Mouse (Mus musculus): ENCODE measurements around the gene Tspan9. TPM values are rescaled to one million over a fixed set of nuclear protein-coding genes. Genes with fewer than 3 reads are reported as not detected.

Gene Tspan9
- total RNA-seq, 2 experiments from 2014 or later: 43.7 to 57.9 TPM

DNA sequence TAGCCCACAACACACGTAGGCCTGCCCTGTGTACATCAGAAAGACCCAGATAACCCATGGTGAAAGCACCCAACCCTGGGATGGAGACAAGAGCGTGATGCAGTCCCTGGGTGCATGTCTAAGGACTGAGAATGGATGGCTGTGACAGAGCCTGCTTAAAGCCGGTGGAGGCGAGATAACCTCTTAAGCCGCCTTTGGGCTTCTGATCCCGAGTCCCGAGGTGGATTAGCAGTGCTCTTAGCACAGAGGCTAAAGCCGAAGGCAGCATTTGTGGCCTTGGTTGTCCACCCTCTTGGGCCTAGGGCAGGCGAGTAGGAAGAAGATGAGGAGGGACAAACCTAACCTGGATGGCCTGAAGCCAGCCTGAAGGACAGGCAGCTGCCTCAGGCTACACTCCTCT is 194.7 kb downstream of the Tspan9 start:
- no peak for DNase-seq (ENCODE audit: low spot score in 2 of 2)

DNA sequence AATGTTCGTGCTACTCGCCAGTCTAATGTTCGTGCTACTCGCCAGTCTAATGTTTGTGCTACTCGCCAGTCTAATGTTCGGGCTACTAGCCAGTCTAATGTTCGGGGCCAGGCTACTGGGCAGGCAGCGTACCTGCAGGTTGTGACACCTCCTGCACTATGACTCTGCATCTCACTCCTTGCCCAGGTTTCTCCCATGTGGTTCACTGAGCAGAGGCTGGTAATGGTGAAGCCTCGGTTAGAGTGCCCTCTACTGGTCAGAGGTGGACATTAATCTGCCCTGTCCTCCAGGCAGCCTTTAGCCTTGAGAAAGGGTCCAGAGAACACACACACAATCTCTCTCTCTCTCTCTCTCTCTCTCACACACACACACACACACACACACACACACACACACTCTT is 197.7 kb downstream of the Tspan9 start:
- DNase-seq (ENCODE audit: low spot score in 2 of 2): peak; percentile 66 to 75

DNA sequence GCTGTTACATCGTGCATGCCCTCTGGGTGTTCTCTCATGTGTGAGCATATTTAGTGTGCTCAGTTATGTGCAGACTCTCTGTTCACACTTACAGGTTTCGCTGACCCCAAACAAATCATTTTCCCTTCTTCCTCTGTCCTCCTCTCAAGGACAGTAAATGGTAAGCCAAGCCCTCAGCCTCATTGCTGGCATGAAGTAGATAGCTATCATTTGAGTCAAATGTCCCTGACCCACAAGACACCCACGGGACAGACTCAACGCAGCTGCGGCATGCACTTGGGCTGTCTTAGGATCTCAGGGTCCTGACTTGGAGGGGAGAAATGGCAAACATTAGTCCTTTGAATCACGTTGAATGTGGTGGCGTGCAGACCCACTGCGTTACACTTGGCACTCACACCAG is 201.0 kb downstream of the Tspan9 start:
- peak in 1 of 2 experiments; percentile 23 for DNase-seq (ENCODE audit: low spot score in 2 of 2)

DNA sequence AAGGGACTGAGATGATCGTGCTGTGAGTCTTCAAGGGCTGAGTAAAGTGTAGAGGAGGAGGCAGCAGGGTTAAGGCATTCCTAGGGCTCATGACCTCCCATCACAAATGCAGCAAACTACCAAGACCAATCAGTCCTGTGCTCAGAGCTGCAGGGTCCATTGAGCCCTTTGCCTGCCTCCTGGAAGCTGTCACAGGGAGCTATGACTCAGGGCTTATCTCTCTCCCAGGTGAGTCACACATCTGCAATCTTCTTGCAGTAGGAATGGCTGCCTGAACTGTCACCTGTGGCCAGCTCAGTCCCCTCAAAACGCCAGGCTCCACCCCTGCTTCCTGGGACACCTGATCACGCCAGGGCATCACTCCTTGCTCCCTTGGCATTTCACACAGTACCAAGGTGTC is 208.3 kb downstream of the Tspan9 start:
- no peak for DNase-seq (ENCODE audit: low spot score in 2 of 2)

DNA sequence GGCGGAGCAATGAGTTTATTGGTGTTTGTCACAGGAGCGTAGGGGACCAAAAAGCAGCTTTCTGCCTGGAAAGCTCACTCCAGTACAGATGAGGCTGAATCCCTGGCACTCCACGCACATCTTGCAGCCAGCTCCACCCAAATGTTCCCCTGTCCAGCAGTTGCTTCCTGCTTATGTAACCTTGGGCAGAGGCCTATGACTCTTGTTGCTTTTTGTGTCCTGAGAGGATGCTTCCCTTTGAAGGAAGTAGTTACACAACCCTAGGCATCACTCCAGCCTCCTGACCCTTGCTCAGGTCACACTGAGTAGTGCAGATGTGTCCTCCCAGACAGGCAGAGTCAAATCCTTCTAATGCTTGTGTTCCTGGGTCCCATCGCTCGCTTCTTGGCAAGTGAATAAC is 209.6 kb downstream of the Tspan9 start:
- DNase-seq (ENCODE audit: low spot score in 2 of 2): no peak

DNA sequence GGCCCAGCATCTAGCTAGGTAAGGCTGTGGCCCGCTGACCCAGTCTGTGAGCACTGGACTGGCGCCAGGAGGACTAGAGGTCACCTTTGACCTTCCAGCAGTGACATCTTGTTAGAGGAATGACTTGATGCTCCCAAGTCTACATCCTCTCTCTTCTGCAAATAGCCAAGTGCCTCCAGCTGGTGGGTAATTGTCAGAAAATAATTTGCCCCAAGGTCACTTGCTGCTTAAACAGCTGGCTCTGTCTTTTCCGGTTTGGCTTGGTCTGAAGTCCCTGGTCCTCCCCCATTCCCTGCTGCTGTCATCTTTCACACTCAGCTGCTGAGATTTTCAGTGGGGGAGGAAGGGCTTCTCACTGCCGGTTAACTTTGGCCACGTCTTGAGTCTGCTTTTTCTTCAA is 210.7 kb downstream of the Tspan9 start:
- DNase-seq (ENCODE audit: low spot score in 2 of 2): no peak

DNA sequence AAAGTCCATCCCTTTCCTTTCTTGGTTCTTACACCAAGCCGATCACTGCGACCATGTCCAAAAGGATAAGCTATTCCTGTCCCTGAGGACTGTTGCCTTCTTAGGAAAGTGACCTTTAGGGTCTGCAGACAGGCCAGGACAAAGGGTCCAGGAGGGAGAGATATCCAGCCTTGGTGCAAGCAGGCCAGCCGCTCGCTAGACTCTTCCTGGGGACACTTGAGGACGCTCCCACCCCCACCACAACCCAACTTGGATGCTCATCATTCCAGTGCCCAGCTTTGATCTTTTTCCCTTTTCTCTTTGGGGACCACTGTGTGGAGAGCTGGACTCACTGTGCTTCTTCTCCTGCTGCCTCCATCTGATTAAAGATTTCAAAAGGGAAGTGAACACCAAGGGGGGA is 214.7 kb downstream of the Tspan9 start:
- no peak for DNase-seq (ENCODE audit: low spot score in 2 of 2)

DNA sequence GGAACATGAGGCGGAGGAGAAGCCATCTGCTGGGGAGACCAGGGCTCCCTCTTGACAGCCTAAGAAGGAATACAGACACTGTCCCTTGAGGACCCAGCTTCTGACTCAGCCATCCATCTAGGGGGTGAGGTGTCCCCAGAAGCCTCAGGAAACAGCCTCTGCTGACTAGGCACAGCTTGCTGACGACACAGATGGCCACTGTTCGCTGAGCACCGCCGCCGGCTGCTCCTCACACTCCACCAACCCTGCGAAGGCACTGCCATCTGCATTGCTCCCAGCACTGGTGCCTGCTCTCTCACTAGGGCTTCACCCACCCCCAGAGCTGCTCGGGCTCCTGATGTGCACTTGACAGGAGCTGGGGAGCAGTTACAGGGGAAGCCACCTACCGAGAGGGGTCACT is 217.5 kb downstream of the Tspan9 start:
- DNase-seq (ENCODE audit: low spot score in 2 of 2): no peak

DNA sequence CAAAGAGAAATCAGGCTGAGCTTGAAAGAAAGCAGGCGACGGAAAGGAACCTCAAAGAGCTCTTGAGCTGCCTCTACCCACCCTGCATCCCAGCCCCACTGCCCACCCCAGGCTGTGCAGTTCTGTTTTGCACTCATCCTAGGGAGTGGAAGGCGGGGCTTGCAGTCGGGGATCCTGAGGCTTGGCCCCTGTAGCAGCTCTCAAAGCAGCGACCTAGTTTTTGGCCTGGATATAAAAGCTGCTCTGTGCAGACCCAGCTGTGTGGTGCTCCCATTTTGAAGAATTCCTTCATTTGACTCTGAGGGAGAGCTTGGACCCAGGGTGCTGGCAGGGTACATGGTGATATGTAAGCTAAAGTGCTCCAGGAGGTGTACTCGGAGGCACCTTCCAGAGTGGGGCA is 218.6 kb downstream of the Tspan9 start:
- DNase-seq (ENCODE audit: low spot score in 2 of 2): no peak

DNA sequence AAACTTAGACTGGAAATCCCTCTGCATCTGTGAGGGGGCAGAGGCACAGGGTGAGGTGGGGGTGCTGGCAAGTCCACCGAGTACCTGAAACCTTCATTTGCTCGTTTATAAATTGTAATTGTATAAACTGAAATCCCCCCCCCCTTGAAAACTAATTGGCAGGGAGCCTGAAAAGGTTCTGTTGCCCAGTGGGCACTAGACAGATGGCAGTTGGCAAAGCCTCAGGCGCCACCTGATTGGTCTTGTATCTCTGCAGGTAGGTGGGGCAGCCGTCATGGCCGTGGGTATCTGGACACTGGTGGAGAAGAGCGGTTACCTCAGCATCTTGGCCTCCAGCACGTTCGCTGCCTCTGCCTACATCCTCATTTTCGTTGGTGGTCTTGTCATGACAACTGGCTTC is 220.1 kb downstream of the Tspan9 start:
- no peak for DNase-seq (ENCODE audit: low spot score in 2 of 2)

DNA sequence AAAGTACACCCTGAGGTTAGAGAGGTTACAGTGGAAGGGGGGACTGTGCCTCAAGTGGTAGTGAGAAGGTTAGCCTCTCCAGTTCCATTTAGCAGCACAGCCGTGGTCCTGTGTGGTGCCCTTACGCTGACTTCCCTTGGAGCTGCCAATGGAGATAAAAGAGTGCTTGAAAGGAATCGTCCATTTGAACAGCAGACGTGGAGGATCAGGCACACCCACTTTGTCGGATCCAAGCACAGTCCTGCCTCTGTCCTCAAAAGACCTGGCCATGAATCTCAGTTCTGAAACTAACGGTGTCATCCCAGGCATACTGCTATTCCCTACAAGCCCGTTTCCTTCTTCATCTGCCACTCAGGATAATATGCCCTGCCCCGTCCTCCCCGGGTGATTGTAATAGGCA is 221.4 kb downstream of the Tspan9 start:
- no peak for DNase-seq (ENCODE audit: low spot score in 2 of 2)

DNA sequence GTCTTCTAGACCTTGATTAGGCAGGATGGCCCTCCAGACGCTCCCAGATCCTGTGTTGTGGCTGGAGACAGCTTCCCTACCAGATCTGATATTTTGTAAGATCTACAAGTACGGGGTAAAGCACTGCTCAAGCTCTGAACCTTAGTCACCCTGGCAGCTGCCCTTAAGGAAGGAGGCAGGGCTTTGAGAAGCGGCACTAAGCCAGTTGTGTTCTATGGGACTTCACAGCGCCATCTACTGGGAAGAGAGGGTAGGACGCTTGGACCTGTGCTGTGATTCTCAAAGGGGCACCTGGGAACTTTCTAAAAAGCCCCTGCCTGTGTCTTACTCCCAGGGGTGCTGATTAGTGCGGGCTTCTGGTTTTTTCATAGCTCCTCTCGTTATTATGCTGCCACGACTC is 222.7 kb downstream of the Tspan9 start:
- DNase-seq (ENCODE audit: low spot score in 2 of 2): peak; percentile 79

DNA sequence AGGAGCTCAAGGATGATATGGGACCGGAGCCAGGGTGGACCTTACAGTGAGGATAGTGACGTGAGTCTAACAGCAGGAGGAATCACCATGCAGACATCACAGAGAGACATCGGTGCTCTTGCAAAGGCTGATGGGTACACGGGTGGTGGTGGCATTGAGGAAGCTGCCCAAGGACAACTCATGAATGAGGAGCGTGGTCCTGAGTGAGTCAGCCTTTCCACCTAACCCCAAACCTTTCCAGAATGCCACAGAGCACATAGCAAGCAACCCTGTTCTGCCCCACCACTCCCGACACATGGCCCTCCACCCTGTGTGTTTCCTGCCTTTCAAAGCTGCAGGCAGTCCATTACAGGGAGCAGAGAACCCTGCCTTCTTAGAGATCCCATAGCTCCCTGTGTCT is 223.9 kb downstream of the Tspan9 start:
- DNase-seq (ENCODE audit: low spot score in 2 of 2): peak; percentile 30

DNA sequence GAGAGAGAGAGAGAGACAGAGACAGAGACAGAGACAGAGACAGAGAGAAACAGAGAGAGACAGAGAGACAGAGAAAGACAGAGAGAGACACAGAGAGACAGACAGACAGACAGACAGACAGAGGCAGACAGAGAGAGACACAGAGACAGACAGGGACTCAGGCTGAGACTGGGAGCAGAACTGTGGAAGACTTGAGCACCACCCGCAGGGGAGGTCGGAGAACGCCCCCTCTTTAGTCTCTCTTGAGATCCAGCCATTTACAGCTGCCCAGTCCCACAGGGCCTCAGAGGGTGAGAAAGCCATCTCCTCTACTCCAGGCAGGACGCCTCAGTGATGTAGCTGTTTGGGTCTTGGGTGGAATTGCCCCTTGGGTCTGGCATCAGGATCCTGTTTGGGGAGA is 225.7 kb downstream of the Tspan9 start:
- DNase-seq (ENCODE audit: low spot score in 2 of 2): no peak

DNA sequence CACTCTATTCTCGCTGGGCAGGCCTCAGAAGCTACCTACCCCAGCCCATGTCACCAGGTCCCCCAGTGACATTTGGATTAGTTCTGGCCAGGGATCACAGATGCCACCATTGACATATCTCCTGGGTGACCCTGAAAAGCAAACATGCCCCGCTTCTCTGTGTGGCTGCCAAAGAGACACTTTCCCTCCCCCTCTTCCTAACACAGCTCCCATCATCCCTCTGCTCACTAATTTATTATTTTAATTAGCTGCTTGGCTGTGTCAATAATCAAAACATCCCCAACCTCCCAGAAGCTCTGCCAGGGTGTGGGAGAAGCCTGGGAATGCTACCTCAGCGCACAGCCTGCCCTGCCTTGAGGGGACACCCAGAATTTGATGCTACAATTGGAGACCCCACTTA is 226.4 kb downstream of the Tspan9 start:
- peak in 1 of 2 experiments; percentile 17 for DNase-seq (ENCODE audit: low spot score in 2 of 2)

DNA sequence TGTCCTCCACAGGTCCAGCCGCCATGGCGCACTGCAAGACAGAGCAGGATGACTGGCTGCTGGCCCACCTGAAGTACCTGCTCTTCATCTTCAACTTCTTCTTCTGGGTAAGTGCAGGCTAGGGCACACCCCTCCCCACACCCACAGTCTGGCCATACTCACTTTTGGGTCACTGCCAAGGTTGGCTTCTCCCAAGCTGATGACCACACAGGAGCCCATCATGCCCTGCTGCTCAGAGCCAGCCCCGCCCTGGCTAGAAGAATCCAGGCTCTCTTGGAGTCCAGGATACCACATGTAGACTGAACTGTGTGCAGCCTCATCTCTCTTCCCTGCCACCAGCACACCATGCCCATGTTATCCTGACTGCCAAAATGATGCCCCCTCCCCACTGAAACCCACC is 230.5 kb downstream of the Tspan9 start:
- DNase-seq (ENCODE audit: low spot score in 2 of 2): peak in 1 of 2 experiments; percentile 15

DNA sequence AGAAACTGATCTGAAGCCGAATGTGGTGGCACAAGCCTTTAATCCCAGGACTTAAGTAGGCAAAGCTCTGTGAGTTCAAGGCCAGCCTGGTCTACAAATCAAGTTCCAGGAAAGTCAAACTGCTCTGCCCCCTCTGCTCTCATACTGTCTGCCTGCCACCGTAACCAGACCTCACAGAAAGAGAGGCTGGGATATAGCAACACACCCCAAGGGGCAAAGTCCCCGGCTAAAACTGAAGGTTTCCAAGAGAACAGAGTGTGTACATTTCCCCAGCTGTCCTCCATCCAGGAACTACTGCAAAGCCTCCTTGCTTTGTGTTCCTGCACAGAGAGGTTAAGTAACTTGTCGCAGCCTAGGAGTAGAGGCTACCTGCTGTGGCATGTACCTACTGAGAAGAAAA is 231.7 kb downstream of the Tspan9 start:
- no peak for DNase-seq (ENCODE audit: low spot score in 2 of 2)

Small RNAs within 50 kb of the gene (microRNA-seq; reads per million reads assigned to microRNA genes)
- gene Gm26338 (ENCODE audit: borderline number of aligned reads in 2 of 2): 0 reads per million in 2 experiments

Other genes with a start within 250 kb of the Tspan9 start
- gene Tead4, start 157.2 kb upstream of the Tspan9 start, total RNA-seq (2021): 1 to 10 TPM; 2.6 to 3.8 TPM
- gene Tulp3, start 212.3 kb upstream of the Tspan9 start, total RNA-seq (2021): 10 to 100 TPM; 22.0 to 36.4 TPM
- 10 to 100 TPM; 13.9 to 15.3 TPM for gene Rhno1, start 219.3 kb upstream of the Tspan9 start, total RNA-seq (2021)
- gene Foxm1, start 219.4 kb upstream of the Tspan9 start, total RNA-seq (2021): 1 to 10 TPM; 1.8 to 1.9 TPM
- gene Tex52, start 231.9 kb upstream of the Tspan9 start, total RNA-seq (2021): not detected
- not detected for gene Gm44596, start 231.9 kb upstream of the Tspan9 start, total RNA-seq (2021)

Measured in adrenal gland, adult 18-20 months (tissue).